Mouse (Mus musculus) gastrocnemius, postnatal 14 days (tissue): ENCODE measurements around the gene Mrpl34. TPM values are rescaled to one million over a fixed set of nuclear protein-coding genes. Genes with fewer than 3 reads are reported as not detected.
"Not testable (repeated sequence)": the region's sequence is repeated elsewhere in the genome, so short reads cannot be mapped to it uniquely, and the experiment has no call there.

ENCODE experiments used
- DNase-seq: peaks from one replicate; pipeline ENCODE4 v3.0.0; 2021; ENCODE audit warnings: mixed read lengths
- intact Hi-C: fragments of 180-260 bp; cut with DNase I; formaldehyde crosslinking; loops from one replicate; pipeline ENCODE4 v1.15.1; 2025; ENCODE audit warnings: low total_unique reads
- long read RNA-seq, 2 experiments: library from polyadenylated mRNA; stranded (forward); transcript quantifications; one replicate each; pipeline ENCODE4 v2.0.0; 2021
- total RNA-seq, 2 experiments: library from RNA; stranded (reverse); gene quantifications; 2 replicates each; pipeline ENCODE4 v1.2.3; 2021

Mrpl34 gene
- 10 to 100 TPM; 44.0 to 45.2 TPM for total RNA-seq
- long read RNA-seq, experiment 1, transcript Mrpl34-201 (2 exons, 607 nt): major isoform, 24 of 26 reads
- long read RNA-seq, experiment 1, partial matches to known transcripts: 2 of 26 reads
- long read RNA-seq, experiment 1, other reads (novel, unspliced or antisense): 0 of 26 reads
- long read RNA-seq, experiment 2, transcript Mrpl34-201 (2 exons, 607 nt): major isoform, 32 of 32 reads
- long read RNA-seq, experiment 2, partial matches to known transcripts: 0 of 32 reads
- long read RNA-seq, experiment 2, other reads (novel, unspliced or antisense): 0 of 32 reads

GRCm38 (mm10) chr8:71464513-71465500, at the start of gene Mrpl34:
Gene Mrpl34, plus strand, starts transcription at chr8:71464959.
- peak; percentile 96 for DNase-seq
- intact Hi-C loops: loop anchor here (10.0 kb wide), 1 partner anchor 90 kb away; the partner anchor contains the start of gene Ocel1

- intact Hi-C loops: no loop called here
Observed at GRCm38 (mm10) chr8:71422121-71422520, 42.6 kb upstream of the Mrpl34 start.

GRCm38 (mm10) chr8:71432935-71433334, 31.8 kb upstream of the Mrpl34 start:
- DNase-seq, intact Hi-C loops: not testable (repeated sequence)

More at GRCm38 (mm10) chr8:71422121-71422520, 42.6 kb upstream of the Mrpl34 start:
- no peak for DNase-seq

GRCm38 (mm10) chr8:71437041-71437440, 27.7 kb upstream of the Mrpl34 start:
- no peak for DNase-seq
- intact Hi-C loops: no loop called here

GRCm38 (mm10) chr8:71441404-71441803, 23.4 kb upstream of the Mrpl34 start:
- intact Hi-C loops: loop anchor here (2.0 to 5.0 kb wide), 2 partner anchors 79 to 216 kb away; no protein-coding TSS in a partner anchor
- DNase-seq: peak; percentile 27

- intact Hi-C loops: no loop called here
- DNase-seq: no peak
Observed at GRCm38 (mm10) chr8:71445096-71445495, 19.7 kb upstream of the Mrpl34 start.

- no peak for DNase-seq
- intact Hi-C loops: no loop called here
Observed at GRCm38 (mm10) chr8:71451337-71451736, 13.4 kb upstream of the Mrpl34 start.

- DNase-seq: no peak
- intact Hi-C loops: no loop called here
Observed at GRCm38 (mm10) chr8:71451777-71452176, 13.0 kb upstream of the Mrpl34 start.

- DNase-seq: no peak
- intact Hi-C loops: no loop called here
Observed at GRCm38 (mm10) chr8:71452669-71453068, 12.1 kb upstream of the Mrpl34 start.

GRCm38 (mm10) chr8:71454668-71455067, 10.1 kb upstream of the Mrpl34 start:
- intact Hi-C loops: no loop called here
- DNase-seq: no peak

- intact Hi-C loops: no loop called here
- no peak for DNase-seq
Observed at GRCm38 (mm10) chr8:71456906-71457305, 7.9 kb upstream of the Mrpl34 start.

- DNase-seq: no peak
- intact Hi-C loops: no loop called here
Observed at GRCm38 (mm10) chr8:71457659-71458270, 7.0 kb upstream of the Mrpl34 start.

- intact Hi-C loops: loop anchor here (10.0 kb wide), 1 partner anchor 86 kb away; the partner anchor contains the start of gene Ocel1
- no peak for DNase-seq
Observed at GRCm38 (mm10) chr8:71460716-71461115, 4.0 kb upstream of the Mrpl34 start.

- intact Hi-C loops: loop anchor here (10.0 kb wide), 1 partner anchor 86 kb away; the partner anchor contains the start of gene Ocel1
- no peak for DNase-seq
Observed at GRCm38 (mm10) chr8:71461152-71461840, 3.5 kb upstream of the Mrpl34 start.

- DNase-seq: no peak
- intact Hi-C loops: loop anchor here (10.0 kb wide), 1 partner anchor 87 kb away; the partner anchor contains the start of gene Ocel1
Observed at GRCm38 (mm10) chr8:71462191-71462590, 2.6 kb upstream of the Mrpl34 start.

GRCm38 (mm10) chr8:71462786-71463185, 2.0 kb upstream of the Mrpl34 start:
- intact Hi-C loops: loop anchor here (10.0 kb wide), 1 partner anchor 88 kb away; the partner anchor contains the start of gene Ocel1
- DNase-seq: no peak

GRCm38 (mm10) chr8:71463188-71464033, 1.3 kb upstream of the Mrpl34 start, which contains the start of gene Abhd8:
Gene Abhd8, minus strand, starts transcription at chr8:71463655.
- intact Hi-C loops: loop anchor here (10.0 kb wide), 1 partner anchor 89 kb away; the partner anchor contains the start of gene Ocel1
- peak; percentile 96 for DNase-seq

- DNase-seq: no peak
- intact Hi-C loops: loop anchor here (10.0 kb wide), 1 partner anchor 91 kb away; the partner anchor contains the start of gene Ocel1
Observed at GRCm38 (mm10) chr8:71465733-71466132, 974 bp downstream of the Mrpl34 start.
